Mouse (Mus musculus) adrenal gland, postnatal 4 days (tissue): ENCODE results near the gene Pecr. TPM values are rescaled to one million over a fixed set of nuclear protein-coding genes. Genes with fewer than 3 reads are reported as not detected.

ENCODE experiments used
- DNase-seq, 2 experiments: peaks; one replicate each; pipeline ENCODE4 v3.0.0; 2021 to 2022; ENCODE audit warnings: low spot score in 2 of 2, mixed read lengths in 2 of 2
- long read RNA-seq, 2 experiments: library from polyadenylated mRNA; stranded (forward); transcript quantifications; one replicate each; pipeline ENCODE4 v2.0.0; 2021
- total RNA-seq, 2 experiments: library from RNA; stranded (reverse); gene quantifications; 2 replicates each; pipeline ENCODE4 v1.2.3; 2021

The Pecr gene
- total RNA-seq = 10 to 100 TPM; 37.0 to 38.7 TPM
- long read RNA-seq, experiment 1, transcript Pecr-201 (8 exons, 1,186 nt) = major isoform, 46 of 52 reads
- long read RNA-seq, experiment 1, partial matches to known transcripts = 2 of 52 reads
- long read RNA-seq, experiment 1, other reads (novel, unspliced or antisense) = 4 of 52 reads
- long read RNA-seq, experiment 2, transcript Pecr-201 (8 exons, 1,186 nt) = major isoform, 56 of 68 reads
- long read RNA-seq, experiment 2, partial matches to known transcripts = 3 of 68 reads
- long read RNA-seq, experiment 2, other reads (novel, unspliced or antisense) = 8 of 68 reads

GRCm38 (mm10) chr1:72283992-72284485, at the start of gene Pecr, which contains the start of gene Tmem169:
Gene Pecr (minus strand): TSS chr1:72284314.
Gene Tmem169 (plus strand): TSS chr1:72284369.
- DNase-seq = peak; percentile 82 to 84

GRCm38 (mm10) chr1:72326162-72326821, 42.2 kb upstream of the Pecr start:
- DNase-seq = no peak

DNA sequence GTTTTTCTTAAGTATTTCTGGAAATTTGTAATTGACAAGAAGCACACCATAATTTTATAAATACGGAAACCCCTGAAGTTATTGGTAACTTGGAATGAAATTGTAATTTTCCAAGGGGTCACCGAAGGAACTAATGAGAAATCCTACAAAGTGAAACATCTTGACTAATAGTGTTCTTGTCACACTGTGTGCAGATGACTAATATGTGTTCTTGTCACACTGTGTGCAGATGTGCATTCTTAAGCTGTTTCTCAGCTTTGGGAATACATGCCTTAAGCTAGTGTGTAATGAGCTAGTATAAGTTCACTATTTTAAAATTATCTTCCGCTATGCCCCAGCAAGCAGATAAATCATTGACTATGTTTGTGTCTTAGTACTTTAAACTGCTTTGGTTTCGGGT, 39.1 kb upstream of the Pecr start:
- no peak for DNase-seq

- no peak for DNase-seq
Observed at GRCm38 (mm10) chr1:72320759-72321158, 36.6 kb upstream of the Pecr start.

GRCm38 (mm10) chr1:72316901-72317300, 32.8 kb upstream of the Pecr start:
- no peak for DNase-seq

DNA sequence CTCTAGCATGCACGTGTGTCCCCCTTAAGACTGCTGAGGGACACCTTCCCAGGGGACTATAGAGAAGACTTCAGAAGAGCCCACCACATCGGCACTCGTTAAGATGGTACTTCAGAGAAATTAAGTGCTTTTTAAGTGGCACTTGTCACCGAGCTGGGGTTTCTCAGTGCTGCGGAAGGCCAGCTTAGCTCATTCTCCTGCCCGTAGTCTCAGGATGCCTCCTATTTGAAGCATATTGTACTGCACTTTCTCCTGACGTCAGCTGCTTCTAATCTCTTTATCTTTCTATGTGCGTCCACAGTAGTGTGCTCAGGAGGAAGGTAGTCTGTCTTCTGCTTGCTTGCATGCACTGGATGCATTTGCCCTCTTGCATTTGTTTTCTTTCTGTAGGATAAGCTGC, 32.3 kb upstream of the Pecr start:
- DNase-seq = no peak

GRCm38 (mm10) chr1:72315447-72315846, 31.3 kb upstream of the Pecr start:
- no peak for DNase-seq

DNA sequence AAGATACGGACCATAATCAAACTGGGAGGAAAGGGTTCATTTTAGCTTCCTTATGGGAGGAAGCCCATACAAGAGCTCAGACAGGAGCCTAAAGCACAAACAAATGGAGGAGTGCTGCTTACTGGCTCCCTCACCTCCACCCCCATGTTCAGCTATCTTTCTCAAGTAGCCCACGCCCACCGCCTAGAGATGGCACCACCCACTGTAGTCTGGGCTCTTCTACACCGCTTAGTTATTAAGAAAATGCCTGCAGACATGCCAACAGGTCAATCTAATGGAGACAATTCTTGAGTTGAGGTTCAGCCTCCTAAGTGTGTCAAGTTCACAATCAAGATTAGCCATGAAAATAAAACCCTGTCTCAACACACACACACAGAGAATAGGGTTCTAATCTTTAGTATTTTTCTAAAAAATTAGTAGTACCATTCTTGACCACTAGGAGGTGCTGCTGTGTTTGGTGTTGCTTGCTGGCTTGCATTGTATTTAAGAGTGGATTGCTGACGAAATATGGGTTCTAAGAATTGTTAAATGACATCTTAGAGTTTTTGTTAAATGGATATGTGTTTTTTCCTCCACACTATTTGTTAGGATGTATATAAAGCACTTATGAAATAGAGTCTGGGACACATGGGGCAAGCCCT, 29.4 kb upstream of the Pecr start:
- no peak for DNase-seq

DNA sequence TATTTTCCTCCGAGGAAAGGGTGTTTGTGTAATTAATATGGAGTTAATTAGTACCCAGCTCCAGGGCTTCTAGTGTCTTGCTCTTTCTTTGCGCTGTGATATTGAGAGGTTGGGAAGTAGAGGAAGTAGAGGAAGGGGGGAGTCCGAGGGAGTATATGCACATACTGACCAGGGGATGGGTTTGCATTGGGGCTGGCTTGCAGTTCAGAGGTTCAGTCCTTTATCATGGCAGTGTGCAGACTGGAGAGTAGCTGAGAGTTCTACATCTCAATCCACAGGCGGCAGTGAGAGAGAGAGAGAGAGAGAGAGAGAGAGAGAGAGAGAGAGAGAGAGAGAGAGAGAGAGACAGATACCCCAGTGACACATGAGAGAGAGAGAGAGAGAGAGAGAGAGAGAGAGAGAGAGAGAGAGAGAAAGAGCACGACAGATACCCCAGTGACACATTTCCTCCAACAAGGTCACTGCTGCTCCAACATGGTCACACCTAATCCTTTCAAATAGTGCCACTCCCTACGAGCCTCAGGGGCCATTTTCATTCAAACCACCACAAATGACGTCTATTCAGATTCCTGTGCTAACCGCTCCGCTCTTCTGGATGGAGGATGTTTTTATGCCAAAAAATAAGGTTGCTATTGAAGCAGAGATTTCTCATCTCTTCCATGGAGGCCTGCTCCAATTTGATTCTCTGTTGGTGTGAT, 28.7 kb upstream of the Pecr start:
- no peak for DNase-seq

DNA sequence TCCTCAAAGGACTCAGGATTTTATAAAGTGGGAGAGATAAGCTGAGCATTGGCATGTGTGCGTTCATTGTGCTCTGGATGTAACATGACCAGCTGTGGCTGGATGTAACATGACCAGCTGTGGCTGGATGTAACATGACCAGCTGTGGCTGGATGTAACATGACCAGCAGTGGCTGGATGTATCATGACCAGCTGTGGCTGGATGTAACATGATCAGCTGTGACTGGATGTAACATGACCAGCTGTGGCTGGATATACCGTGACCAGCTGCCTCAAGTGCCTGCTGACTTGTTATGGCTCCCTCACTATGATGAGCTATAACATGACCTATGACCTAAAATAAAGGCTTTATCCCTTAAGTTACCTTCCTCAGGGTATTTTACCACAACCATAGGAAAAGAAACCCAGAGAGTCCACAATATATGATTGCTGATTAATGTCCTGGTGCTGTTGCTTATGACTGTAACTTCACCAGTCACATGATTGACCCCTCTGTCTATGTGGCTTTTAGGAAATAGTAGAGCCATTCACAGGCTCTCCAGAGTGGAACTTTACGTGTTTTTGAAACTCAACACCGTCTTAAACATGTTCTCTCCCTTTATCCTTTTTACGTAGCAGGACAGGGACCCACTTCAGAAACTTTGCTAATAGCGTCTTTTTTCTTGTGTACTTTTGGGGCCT, 25.8 kb upstream of the Pecr start:
- no peak for DNase-seq

- DNase-seq = no peak
Observed at GRCm38 (mm10) chr1:72308919-72309318, 24.8 kb upstream of the Pecr start.

- DNase-seq = peak; percentile 63 to 79
Observed at GRCm38 (mm10) chr1:72307317-72307798, 23.2 kb upstream of the Pecr start, which contains the start of gene Xrcc5. Gene Xrcc5 (plus strand): TSS chr1:72307421.

DNA sequence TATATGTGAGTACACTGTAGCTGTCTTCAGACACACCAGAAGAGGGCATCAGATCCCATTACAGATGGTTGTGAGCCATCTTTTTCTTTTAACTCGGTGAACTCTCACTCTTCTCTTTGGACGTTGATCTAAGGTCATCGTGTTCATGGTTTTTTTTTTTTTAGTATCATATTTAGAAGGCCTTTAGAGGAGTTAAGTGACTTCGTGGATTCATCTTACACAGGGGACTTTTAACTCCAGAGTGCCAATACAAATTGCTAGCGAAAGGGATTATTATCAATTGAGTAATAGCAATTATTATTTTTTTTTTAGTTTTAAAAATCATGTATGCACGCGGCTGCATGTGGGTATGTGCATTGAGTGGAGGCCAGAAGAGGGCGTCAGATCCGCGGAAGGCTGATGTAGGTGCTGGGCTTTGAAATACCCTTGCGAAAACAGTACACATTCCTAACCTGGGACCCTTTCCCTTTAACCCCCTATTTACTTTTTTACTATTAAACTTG, 22.6 kb upstream of the Pecr start:
- no peak for DNase-seq

DNA sequence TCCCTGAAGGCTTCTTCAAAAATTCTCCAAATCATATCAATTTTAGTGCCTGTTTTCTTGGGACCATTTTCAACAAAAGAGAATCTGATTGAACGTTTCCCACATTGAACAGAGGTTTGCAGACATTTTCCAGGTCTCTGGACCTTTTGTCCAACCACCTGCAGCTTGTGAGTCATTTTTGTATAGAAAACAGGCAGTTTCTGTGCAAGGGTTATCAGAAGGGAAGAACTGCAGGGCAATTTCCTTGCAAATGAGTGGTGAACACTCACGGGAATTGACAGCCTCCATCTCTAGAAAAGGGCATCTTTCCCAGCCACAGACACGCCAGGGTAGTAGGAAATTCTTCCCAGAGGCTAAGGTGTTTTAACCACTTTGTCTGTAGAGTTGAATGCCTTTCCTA, 22.1 kb upstream of the Pecr start:
- no peak for DNase-seq

- no peak for DNase-seq
Observed at GRCm38 (mm10) chr1:72301845-72302244, 17.7 kb upstream of the Pecr start.

GRCm38 (mm10) chr1:72295746-72296145, 11.6 kb upstream of the Pecr start:
- no peak for DNase-seq

DNA sequence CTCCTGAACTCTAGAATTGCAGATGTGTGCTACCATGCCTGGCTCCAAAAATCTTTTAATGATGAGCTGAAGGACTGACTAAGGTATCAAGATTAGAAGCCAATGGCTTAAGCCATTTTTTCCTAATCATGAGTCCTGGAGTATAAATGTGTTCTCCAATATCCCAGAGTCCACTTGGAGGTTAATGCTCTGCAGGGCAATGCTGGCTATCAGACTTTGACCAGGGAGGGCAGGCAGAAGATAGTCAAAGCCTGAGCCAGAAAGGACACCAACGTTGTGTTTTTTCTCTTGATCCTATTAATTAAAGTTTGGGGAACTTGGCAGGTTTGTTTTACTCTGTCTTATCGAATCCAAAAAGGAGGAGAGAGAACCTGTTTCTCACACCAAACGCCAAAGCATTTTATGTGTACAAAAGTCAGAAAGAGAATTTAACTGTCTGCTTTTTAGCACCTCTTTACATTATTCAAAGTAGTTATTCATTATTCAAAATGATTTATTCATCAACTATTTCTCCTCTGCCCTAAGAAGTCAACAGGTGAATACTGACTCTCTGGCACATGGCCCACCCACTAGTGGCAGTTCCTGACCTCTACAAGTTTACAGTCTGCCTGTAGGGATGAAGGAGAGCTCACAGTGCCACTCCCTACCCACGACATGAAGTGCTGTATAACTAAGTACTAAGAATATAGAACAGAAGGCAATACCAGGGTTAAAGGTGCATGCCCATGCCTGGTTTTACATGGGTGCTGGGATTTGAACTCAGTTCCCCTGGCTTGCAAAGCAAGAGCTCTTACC, 10.0 kb upstream of the Pecr start:
- no peak for DNase-seq

GRCm38 (mm10) chr1:72291925-72292324, 7.8 kb upstream of the Pecr start:
- DNase-seq = no peak

DNA sequence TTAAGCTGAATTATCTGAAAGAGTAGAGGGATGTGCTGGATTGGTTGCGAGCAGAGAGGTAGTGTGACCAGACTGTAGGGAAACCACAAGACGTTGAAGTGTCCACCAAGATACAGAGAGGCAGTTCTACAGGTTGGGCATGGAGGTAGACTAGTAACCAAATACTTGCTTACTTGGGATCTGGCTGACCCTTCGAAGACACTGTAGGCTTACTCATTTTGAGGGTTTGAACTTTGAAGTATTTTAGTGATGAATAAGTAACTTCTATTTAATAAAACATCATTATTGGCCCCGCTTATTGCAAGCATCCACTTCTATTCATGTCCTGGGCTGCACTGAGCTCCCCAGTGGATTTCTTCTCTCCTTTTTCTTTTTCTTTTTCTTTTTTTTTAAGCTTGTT, 7.3 kb upstream of the Pecr start:
- DNase-seq = no peak

DNA sequence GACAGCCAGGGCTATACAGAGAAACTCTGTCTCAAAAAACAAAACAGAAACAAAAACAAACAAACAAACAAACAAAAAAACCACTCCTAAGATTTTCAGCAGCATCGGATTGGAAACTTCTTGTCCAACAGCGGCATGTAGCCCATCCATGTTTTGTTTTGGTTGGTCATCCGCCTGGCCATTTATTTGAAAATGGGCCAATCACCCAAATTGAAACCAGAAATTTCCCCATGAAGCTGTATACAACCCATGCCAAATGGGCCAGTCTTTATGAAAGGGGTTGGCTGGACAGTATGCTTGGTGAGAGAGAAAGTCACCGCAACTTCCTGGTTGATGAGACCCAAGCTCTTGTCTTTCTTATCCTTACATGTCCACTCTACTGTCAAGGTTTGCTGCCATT, 6.8 kb upstream of the Pecr start:
- no peak for DNase-seq
